Mouse (Mus musculus) C2C12 (cell line): ENCODE measurements around the gene Fzd2.

ENCODE experiments used
- CTCF ChIP-seq: IDR thresholded peaks from one replicate; pipeline ENCODE4 v1.5.1; 2011; ENCODE audit not compliant: control insufficient read depth, insufficient read depth, insufficient read length
- MAX ChIP-seq: IDR thresholded peaks from one replicate; pipeline ENCODE4 v1.6.1; 2011; ENCODE audit warnings: mild to moderate bottlenecking, control low read depth

DNA sequence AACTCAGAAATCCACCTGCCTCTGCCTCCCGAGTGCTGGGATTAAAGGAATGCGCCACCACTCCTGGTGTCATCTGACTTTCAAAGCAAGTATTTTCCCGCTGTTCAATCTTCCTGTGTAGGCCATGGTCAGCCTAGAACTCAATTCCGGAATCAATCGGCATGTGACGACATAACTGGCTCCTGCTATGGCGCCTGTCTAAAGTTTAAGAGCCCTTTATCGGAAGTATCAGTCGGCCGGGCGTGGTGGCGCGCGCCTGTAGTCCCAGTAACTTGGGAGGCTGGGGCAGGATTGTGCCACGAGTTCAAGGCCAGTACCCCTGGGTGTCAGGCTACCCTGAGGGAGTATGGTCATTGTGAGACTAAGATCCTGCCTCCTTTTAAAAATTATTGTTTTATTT is 36.5 kb upstream of the Fzd2 start:
- TF ChIP-seq MAX = no peak
- no peak for TF ChIP-seq CTCF
